1 mouse cellular context compared by ENCODE assay signal in the genomic region with DNA sequence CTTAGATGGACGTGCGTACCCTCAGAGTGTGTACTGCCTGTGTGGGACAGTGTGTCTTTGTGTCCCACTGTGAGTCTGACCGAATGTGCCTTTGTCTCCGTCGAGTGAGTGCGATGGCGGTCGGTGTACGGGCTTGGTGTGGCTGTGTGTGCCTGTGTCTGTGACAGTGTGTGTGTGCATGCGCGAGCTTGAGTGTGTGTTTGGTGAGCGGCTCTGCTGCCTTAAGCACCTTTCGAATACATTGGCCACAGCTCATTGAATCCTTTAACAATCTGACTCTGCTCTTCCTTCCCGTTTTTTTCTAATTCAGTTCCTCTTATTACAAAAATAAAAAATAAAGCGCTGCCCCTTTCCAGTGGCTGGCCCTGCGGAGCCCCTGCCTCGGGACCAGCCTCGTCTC.
TF ChIP-seq lines count a peak whose summit lies in the region.

No protein-coding gene starts in this region.

TF ChIP-seq in CH12.LX, 34 proteins besides CTCF, POLR2A, EP300 and RAD21:
- TF ChIP-seq MAFK (IDR thresholded peaks at IDR 0.05; ENCODE audit: insufficient replicate concordance, low read length) = no peak
- no peak for TF ChIP-seq PAX5 (IDR thresholded peaks at IDR 0.05; ENCODE audit: low read length)
- no peak for TF ChIP-seq MEF2A (IDR thresholded peaks at IDR 0.05; ENCODE audit: borderline replicate concordance, low read depth, low read length)
- no peak for TF ChIP-seq HCFC1 (IDR thresholded peaks at IDR 0.05; ENCODE audit: low read depth, low read length)
- no peak for TF ChIP-seq ELF1 (IDR thresholded peaks at IDR 0.05; ENCODE audit: low read depth, low read length)
- TF ChIP-seq CHD2 (IDR thresholded peaks at IDR 0.05; ENCODE audit: low read length) = no peak
- TF ChIP-seq MYC (IDR thresholded peaks at IDR 0.05; ENCODE audit: low read depth, low read length) = no peak
- TF ChIP-seq ZC3H11A (IDR thresholded peaks at IDR 0.05; ENCODE audit: low read depth, low read length) = no peak
- no peak for TF ChIP-seq ZKSCAN1 (IDR thresholded peaks at IDR 0.05; ENCODE audit: borderline replicate concordance, low read depth, low read length)
- TF ChIP-seq IRF4 (IDR thresholded peaks at IDR 0.05; ENCODE audit: low read depth, low read length) = no peak
- no peak for TF ChIP-seq USF1 (IDR thresholded peaks at IDR 0.05; ENCODE audit: low read depth, low read length)
